Mouse (Mus musculus) adipocyte (in vitro differentiated cells): ENCODE results near the gene Pxt1.
A peak's percentile ranks its signal among the peaks of the same experiment; 100 is the strongest.
"Not testable (repeated sequence)": the region's sequence is repeated elsewhere in the genome, so short reads cannot be mapped to it uniquely, and the experiment has no call there.

Source experiments
- DNase-seq: peaks from one replicate; pipeline ENCODE4 v3.0.0-alpha.2; 2016; ENCODE audit warnings: low spot score

The Pxt1 gene

GRCm38 (mm10) chr17:28943740-28944139 lies at the start of gene Pxt1:
Gene Pxt1 (minus strand): TSS chr17:28943840.
- no peak for DNase-seq

DNA sequence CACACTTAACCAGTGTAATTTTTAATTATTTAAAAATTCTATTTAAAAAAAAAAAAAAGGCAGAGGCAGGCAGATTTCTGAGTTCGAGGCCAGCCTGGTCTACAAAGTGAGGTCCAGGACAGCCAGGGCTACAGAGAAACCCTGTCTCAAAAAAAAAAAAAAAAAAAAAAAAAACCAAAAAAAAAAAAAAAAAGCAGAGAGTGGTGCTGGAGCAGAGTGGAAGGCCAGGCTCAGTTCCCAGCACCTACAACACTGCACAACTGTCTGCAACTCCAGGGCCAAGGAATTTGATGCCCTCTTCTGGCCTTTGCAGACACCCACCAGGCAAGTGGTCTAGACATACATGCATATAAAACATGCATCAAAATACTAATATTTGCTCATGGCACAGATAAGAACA lies 49.4 kb upstream of the Pxt1 start:
- not testable (repeated sequence) for DNase-seq

- DNase-seq, result no peak
Measured at GRCm38 (mm10) chr17:28992105-28992504, 48.5 kb upstream of the Pxt1 start.

DNA sequence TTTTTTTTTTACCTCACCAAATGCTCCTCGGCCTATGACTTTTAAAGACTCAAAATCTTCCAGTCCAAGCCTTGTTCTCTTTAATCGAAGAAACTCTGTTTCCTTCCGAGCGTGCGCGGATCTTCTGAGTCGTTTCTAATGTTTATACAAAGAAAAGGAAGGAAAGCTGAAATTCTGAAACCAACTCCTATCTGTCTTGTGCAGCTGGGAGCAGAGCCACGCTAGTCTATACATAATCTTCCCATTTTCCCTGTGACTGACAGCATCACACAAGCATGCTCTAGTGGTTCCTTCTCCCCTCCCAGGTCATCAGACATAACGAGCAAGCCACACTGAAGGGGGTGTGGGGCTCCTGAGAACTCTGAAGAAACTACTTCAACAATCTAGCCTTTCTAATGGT lies 47.6 kb upstream of the Pxt1 start:
- no peak for DNase-seq

- DNase-seq, result no peak
Measured at GRCm38 (mm10) chr17:28990060-28990459, 46.4 kb upstream of the Pxt1 start.

- peak; percentile 90 for DNase-seq
Measured at GRCm38 (mm10) chr17:28988996-28989395, 45.4 kb upstream of the Pxt1 start.

GRCm38 (mm10) chr17:28988291-28988690 lies 44.7 kb upstream of the Pxt1 start:
- DNase-seq, result no peak

GRCm38 (mm10) chr17:28987713-28988112 lies 44.1 kb upstream of the Pxt1 start:
- DNase-seq, result peak; percentile 65

GRCm38 (mm10) chr17:28986833-28987232 lies 43.2 kb upstream of the Pxt1 start:
- peak; percentile 30 for DNase-seq

DNA sequence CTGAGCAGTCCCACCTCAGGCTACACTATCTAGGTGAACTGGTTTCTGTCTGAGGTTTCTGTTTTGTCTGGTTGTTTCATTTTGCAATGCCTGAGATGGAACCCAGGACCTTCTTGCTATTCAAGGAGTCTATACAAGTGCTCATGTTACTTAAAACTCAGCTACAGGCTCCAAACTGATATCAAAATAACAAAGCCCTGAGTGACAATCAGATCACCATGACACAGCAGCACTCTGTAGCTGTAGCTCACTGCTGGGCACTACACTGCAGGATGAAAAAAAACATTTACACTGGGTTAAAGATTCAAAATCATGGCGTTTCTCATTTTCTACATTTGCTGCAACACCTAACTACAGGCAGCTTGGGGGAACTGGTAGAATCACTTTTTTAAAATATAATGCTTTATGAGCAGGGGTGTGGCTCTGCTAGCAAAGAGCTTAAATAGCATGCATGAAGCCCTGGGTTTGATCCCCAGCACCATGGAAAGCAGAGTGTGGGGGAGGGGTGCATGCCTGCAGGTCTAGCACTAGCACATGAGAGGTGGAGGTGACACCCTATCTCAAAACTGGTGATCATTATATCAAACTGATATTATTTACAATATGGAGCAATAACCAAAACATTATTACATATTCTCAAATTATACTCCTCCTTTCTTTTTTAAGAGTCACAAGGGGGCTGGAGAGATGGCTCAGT lies 41.2 kb upstream of the Pxt1 start:
- no peak for DNase-seq

DNA sequence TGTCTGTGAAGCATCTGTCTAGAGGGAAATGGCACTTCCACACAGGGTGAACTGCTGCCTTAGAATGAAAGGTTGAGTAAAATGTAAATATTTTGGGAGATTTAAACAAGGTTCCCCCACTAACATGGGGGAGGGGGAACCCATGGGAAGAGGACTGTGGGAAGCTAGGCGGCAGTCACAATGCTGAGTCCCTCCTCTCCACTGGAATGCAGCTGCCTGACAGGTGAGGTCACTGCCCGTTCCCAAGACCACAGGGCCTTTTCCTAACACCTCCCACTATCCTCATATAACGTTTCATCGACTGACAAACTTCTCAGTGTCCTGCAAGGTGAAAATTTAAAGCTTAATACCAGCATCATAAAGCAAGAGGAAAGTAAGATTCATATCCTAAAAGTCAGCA lies 39.0 kb upstream of the Pxt1 start:
- no peak for DNase-seq

DNA sequence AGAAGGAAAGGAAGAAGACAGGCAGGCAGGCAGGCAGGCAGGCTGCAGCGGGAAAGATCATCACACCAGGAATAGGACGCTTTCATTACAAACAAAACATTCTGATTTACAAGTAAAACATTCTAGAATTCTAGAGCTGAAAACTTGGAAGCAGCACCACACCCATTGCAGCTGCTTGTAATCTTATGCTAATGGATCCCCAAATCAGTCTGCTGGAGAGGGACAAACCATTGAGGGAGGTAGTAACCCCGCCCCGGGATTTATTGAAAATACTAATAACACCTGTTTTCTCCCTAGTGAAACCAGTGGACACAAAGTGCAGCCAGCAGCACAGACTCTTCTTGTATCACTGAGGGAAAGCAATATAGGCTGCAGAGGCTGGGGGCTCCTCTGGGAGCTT lies 37.4 kb upstream of the Pxt1 start:
- no peak for DNase-seq

- DNase-seq, result no peak
Measured at GRCm38 (mm10) chr17:28979091-28979490, 35.5 kb upstream of the Pxt1 start.

DNA sequence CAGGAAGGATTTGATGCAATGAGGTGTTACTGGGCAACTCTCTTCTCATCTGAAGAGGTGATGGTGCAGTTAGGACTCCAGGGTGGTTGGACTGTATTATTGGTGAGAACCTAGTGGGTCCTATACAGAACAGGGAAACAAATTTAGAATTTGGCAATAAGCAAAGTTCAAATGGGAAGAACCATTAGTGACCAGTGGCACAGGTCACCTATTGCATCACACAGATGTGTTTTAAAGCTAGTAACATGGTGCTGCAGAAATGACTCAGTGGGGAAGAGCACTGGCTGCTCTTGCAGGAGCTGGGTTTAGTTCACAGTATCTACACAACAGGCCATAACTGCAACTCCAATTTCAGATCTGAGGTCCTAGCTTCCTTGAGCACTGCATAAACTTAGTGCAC lies 26.5 kb upstream of the Pxt1 start:
- DNase-seq, result peak; percentile 64

- DNase-seq, result no peak
Measured at GRCm38 (mm10) chr17:28967021-28967610, 23.5 kb upstream of the Pxt1 start.

DNA sequence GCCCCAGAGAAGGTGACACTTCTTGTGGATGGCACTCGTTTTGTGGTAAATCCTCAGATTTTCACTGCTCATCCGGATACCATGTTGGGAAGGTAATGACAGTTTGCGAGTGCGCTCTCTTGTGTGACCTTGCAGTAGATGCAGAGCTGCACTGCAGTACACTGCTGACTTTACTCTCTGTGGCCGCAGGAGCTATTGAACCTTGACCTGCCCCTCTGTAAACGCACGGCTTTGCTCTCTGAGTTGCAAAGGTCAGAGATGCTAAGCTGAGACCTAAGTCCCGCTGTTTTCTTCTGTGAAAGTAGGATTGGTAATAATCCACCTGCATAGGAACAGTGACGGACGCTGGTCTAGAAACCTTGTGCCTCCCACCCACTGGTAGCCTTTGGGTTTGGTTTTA lies 18.0 kb upstream of the Pxt1 start:
- no peak for DNase-seq

- no peak for DNase-seq
Measured at GRCm38 (mm10) chr17:28960597-28960996, 17.0 kb upstream of the Pxt1 start.

DNA sequence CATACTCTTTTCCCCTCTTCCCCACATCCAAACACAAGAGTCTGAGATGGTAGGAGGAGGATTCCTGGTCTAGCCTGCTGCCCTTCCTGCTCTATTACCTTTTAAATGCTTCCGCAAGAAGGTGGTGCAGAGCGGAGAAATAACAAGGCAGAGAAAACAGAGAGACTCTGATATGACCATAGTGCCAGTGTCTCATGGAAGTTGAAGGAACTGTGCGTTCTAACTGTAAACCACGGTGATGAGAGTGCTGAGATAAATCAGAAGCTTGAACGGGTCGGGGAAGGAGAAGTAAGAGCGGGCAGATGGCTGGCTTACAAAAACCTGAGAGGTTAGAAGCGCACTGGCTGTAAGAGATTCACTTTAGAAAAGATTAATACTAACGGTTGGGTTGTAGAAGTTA lies 10.8 kb upstream of the Pxt1 start:
- DNase-seq, result no peak

DNA sequence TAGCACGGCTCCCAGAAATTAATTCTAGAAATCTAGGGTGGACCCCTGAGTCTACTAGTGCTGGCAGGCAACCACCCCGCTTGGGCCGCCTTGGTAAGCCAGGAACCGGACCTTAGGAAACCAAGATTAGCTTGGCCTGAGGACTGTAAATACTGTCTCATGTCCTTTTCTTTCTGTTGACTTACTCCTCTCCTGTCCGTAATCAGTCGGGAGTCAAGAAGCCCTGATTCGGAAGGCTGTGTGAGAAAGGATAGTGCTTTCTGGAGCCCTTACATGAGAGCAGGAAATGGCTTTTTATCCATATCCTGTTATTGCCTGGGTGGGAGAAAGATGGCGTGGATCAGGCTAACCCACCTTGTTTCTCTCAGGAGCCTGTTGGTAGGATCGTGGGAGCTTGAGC lies 9.6 kb upstream of the Pxt1 start:
- peak; percentile 48 for DNase-seq

GRCm38 (mm10) chr17:28951831-28952799 lies 8.5 kb upstream of the Pxt1 start, which contains the start of gene Kctd20:
Gene Kctd20 (plus strand): TSS chr17:28951950.
- DNase-seq, result peak; percentile 89

- no peak for DNase-seq
Measured at GRCm38 (mm10) chr17:28950751-28951150, 7.1 kb upstream of the Pxt1 start.

DNA sequence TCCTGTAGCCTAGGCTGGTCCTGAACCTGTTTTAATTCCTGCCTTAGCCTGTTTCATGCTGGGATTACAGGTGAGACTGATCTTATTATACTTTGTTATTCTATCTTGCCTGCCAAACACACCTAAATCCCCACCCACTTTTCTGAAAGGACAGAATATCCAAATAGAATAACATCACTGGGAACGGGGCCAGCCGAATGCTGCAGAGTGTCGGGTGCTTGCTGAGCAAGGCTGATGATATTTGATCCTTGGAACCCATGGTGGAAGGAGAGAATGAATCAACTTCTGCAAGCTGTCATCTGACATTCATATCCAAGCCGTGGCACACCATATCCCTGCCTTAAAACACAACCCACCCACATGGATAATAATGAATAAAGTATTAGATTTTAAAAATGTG lies 5.0 kb upstream of the Pxt1 start:
- peak; percentile 58 for DNase-seq
